Mouse (Mus musculus): ENCODE measurements at regions not wholly inside any gene's neighbourhood (a gene's known extent, or its start where the extent isn't known, plus 50 kb on each side); places are given as distances from the start of the nearest gene placed in this dataset.

GRCm38 (mm10) chr5:111944972-111945285 is 211.2 kb downstream of the Gm26897 start:
- no peak for DNase-seq (ENCODE audit: low spot score)

DNA sequence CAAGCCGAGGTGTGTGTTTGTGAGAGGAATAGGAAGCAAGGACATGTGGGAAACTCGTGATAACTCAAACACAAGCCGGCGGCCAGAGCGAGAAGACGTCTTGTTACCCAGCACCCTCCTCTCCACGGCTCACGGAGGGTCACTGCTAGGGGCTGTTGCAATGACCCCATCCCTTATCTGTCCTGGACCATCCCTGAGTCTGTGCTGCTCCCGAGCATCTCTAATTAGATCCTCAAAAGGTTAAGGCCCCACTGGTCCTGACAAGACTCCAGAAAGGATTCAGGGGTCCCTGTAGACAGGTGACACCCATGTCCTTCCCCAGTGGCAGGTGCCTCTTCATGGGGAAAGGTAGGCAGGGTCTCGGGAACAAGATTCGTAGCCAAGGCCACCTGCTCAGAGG is 212.6 kb downstream of the Gm26897 start:
- no peak for DNase-seq (ENCODE audit: low spot score)

DNA sequence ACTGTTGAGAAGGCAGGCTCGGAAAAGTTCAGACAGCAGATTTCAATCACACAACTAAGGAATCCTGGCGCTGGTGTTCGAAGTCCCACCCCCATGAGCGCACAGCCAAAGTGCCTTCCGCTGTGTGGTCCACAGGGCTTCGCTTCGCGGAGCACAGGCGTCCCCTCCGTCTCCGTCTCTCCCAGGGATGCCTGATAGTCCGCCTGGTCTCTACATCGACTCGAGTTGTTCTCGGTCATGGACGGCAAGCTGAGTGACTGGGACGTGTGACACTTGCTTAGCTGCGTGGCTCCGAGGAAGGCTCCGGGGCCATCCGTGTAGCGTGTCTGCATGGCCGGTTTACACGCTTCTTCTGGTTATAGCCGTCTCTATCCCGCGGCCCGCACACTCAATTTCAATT is 224.0 kb downstream of the Gm26897 start:
- no peak for DNase-seq (ENCODE audit: low spot score)

DNA sequence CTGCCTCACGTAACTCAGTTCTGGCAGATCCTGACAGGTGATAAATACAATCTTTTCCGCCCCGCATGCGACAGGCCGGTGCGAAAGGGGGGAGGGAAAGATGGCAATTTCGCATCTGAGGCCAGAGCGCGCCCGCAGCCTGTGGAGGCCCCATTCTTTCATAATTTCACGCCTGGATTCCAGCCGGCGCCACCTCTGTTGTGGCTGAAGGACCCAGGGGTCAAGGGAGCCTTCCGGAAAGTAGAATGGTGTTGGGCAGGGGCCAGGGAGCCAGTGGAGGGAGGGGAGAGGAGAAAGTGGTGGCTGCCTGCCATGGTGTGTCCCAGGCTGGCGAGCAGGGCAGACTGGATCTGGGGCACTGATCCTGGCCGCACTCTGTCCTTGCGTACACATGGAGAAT is 224.5 kb downstream of the Gm26897 start:
- DNase-seq (ENCODE audit: low spot score): no peak

- no peak for DNase-seq (ENCODE audit: low spot score)
Observed at GRCm38 (mm10) chr5:111965311-111965710, 231.6 kb downstream of the Gm26897 start.

GRCm38 (mm10) chr5:111968121-111968520 is 234.4 kb downstream of the Gm26897 start:
- DNase-seq (ENCODE audit: low spot score): no peak

DNA sequence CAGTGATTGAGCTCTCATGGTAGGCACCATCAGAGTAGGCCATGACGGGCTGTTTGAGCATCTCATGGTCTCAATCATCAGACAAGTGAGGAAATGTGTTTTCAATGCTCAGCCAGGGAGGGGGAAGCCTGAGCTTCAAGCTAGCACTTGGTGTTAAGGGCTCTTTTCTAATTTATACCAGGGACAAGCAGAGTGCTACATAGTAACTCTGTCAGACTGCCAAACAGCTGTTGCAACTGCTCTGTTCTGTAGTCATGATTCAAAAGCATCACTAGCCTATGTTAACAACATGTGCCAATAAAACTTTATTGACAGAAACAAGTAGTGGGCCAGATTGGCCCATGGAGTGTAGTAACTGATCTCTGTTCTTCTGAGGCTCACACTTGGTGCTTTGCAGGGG is 235.0 kb downstream of the Gm26897 start:
- no peak for DNase-seq (ENCODE audit: low spot score)

GRCm38 (mm10) chr5:111971193-111971592 is 237.5 kb downstream of the Gm26897 start:
- no peak for DNase-seq (ENCODE audit: low spot score)

GRCm38 (mm10) chr5:111971952-111972351 is 238.2 kb downstream of the Gm26897 start:
- no peak for DNase-seq (ENCODE audit: low spot score)

GRCm38 (mm10) chr5:111975686-111976085 is 242.0 kb downstream of the Gm26897 start:
- no peak for DNase-seq (ENCODE audit: low spot score)

DNA sequence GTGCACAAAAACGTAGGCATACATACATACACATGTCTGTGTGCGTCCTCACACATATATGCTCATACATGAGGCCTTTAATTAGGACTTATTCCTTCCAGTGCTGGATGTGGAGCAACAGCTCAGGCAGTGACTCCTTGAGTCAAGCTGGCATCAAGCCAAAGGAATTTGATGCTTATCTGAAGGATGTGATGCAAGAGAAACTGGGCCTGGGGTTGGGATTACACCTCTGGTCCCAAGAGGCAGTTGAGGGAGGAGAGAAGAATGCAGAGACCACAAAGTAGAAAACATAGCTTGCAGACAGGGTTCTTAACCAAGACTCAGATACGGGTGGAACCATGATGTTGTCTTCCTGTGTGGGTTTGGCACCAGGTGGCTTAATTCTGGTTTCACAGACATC is 245.9 kb downstream of the Gm26897 start:
- no peak for DNase-seq (ENCODE audit: low spot score)

DNA sequence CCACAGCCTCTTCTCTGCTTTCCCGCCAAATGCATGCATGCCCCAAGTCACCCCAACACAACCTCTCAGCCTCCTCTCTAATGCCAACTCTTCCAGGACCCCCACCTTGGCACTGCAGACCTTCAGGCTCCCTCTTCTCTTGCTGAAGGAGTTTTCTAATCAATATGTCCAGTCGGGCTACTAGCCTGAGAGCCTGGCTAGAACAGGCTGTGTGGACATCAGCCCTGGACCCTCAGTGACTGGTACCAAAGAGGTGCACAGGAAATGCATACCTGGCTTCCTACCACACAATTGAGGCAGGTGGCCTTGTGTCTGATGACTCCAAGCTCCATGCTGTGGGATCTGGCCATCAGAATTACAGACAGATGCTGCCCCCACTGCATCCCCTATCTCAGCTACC is 248.4 kb downstream of the Gm26897 start:
- no peak for DNase-seq (ENCODE audit: low spot score)

DNA sequence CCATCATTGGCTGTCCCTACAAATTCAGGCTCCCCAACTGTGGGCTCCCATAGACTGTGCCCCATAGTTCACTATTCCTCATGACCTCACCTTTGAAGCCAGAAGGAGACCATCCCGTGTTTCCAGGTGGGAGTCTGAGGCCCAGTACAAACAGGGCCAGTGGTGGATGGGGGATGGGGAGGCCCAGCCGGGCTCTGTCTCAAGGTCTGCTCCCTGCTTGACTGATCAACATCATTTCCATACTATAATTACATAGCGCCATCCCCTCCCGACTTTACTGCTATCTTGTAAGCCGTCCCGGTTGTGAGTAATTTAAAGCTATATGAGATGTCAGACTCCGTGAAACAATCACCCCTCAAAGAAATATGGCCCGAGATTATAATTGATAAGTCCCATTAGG is 252.3 kb downstream of the Gm26897 start:
- no peak for DNase-seq (ENCODE audit: low spot score)

- no peak for DNase-seq (ENCODE audit: low spot score)
Observed at GRCm38 (mm10) chr5:111987036-111987435, 253.3 kb downstream of the Gm26897 start.

GRCm38 (mm10) chr5:111991805-111992204 is 258.1 kb downstream of the Gm26897 start:
- DNase-seq (ENCODE audit: low spot score): no peak

GRCm38 (mm10) chr5:111993221-111993620 is 259.1 kb downstream of the Cryba4 start:
- DNase-seq (ENCODE audit: low spot score): no peak

DNA sequence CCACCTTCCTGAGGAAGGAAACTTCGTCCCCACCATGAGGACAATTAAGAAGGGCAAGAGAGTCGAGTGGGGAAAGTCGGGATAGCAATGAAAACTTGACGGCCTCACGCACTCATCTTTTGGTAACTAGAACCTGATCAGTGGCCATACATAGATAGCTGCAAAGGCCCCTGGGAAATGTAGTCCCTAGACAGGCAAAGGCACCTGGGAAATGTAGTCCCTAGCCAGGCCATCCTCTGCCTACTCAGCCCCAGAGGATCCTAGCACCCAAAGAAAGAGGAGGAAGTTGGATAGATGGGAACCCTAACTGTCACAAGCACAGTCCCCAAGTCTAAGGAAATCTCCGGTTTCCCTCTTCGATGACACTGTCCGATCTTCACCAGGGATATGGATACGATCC is 258.4 kb downstream of the Cryba4 start:
- no peak for DNase-seq (ENCODE audit: low spot score)

- no peak for DNase-seq (ENCODE audit: low spot score)
Observed at GRCm38 (mm10) chr5:111996806-111997205, 255.5 kb downstream of the Cryba4 start.

GRCm38 (mm10) chr5:112001742-112002701 is 250.3 kb downstream of the Cryba4 start:
- DNase-seq (ENCODE audit: low spot score): no peak

DNA sequence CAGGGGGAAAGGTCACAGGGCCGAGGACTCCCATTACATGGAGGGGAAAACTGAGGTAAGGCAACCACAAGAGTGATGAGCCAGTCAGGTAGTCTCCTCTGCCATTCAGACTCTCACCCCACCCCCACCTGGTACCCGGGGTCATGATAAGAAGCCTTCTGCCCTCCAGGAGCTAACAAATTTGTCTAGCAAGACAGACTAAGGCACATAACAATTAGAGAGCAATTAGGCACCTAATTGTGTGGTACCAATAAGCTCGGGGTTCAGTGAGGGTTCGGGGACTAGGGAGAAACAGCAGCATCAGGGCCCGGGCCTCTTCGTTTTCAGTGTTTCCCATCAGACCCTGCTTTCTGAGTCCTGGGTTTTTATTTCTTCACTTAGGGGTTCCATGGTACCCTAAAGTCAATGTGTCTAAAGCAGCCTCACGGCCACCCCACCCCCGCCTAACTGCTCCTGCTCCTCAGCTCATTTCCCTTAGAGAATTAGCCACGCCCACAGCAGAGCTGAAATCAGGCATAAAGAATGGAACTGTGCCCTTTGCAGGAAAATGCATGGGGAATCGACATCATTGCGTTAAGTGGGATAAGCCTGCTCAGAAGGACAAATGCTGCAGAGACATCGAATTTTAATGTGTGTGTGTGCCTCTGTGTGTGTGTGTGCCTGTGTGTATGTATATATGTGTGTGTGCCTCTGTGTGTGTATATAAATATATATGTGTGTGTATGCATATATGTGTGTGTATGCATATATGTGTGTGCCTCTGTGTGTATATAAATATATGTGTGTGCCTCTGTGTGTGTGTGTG is 249.3 kb downstream of the Cryba4 start:
- DNase-seq (ENCODE audit: low spot score): no peak

- no peak for DNase-seq (ENCODE audit: low spot score)
Observed at GRCm38 (mm10) chr5:112004041-112004440, 248.3 kb downstream of the Cryba4 start.

DNA sequence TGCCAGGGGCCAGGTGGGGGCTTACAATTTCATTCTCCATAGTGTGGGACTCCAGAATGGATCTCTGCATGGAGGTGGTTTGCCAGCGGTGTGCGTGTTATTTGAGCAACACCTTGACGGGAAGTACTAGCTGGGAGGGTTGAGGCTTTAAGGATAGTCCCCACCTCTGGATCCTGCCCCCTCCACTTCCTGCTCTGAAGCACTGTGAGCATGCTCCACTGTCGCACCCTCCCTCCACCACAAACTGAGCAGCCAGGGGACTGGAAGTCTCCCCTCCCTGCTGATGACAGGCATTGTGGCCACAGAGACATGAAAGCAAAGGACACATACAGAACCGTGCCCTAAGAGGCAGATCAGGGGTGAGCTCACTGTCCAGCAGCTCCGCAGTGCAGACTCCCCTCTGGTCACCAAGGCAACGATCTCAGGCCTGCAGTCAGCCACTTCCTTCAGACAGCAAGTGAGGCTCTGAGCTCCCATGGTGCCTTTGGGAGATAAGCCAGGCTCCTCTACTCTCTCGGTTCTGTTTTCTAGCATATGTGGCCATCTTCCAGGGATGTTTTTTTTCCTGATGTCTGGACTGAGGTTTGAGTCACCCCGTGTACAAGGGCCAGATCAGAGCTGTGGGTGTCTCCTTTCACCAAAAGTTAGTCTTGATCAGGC is 239.7 kb downstream of the Cryba4 start:
- DNase-seq (ENCODE audit: low spot score): no peak

- DNase-seq (ENCODE audit: low spot score): no peak
Observed at GRCm38 (mm10) chr5:112018925-112019324, 233.4 kb downstream of the Cryba4 start.

Measured in layer of hippocampus, adult 9-10 months (tissue).